Mouse (Mus musculus) lung, embryonic 16.5 days (tissue): ENCODE results near the gene Blnk. TPM values are rescaled to one million over a fixed set of nuclear protein-coding genes. Genes with fewer than 3 reads are reported as not detected.

ENCODE experiments used
- ATAC-seq: fragments of 200-750 bp; cut with Nextera tagmentation; 2 replicates; pipeline ENCODE4 v1.8.0; 2017; ENCODE audit warnings: low read depth, mild to moderate bottlenecking, moderate library complexity
- H3K27ac ChIP-seq: fragments of 300-500 bp; sonication (generic); 2 replicates; pipeline ENCODE4 v1.5.1; 2014; ENCODE audit warnings: mild to moderate bottlenecking, control low read depth, low read length
- H3K27me3 ChIP-seq: fragments of 300-500 bp; sonication (generic); 2 replicates; pipeline ENCODE4 v1.6.1; 2014; ENCODE audit warnings: low read depth, low read length, mixed read lengths; ENCODE audit not compliant: control insufficient read depth, insufficient read depth
- H3K36me3 ChIP-seq: fragments of 300-500 bp; sonication (generic); 2 replicates; pipeline ENCODE4 v1.6.1; 2014; ENCODE audit warnings: low read length; ENCODE audit not compliant: control insufficient read depth, insufficient read depth
- H3K4me1 ChIP-seq: fragments of 300-500 bp; sonication (generic); replicated peaks from 2 replicates; pipeline ENCODE4 v1.6.1; 2014; ENCODE audit warnings: low read length, mixed read lengths; ENCODE audit not compliant: control insufficient read depth, insufficient read depth
- H3K4me2 ChIP-seq: fragments of 300-500 bp; sonication (generic); 2 replicates; pipeline ENCODE4 v1.6.1; 2014; ENCODE audit warnings: low read depth, low read length, control low read depth
- H3K4me3 ChIP-seq: fragments of 300-500 bp; sonication (generic); 2 replicates; pipeline ENCODE4 v1.5.1; 2014; ENCODE audit warnings: mild to moderate bottlenecking, low read length, control low read depth
- H3K9ac ChIP-seq: fragments of 300-500 bp; sonication (generic); 2 replicates; pipeline ENCODE4 v1.6.1; 2014; ENCODE audit warnings: low read length, control low read depth
- H3K9me3 ChIP-seq: fragments of 300-500 bp; sonication (generic); 2 replicates; pipeline ENCODE4 v1.6.1; 2016; ENCODE audit warnings: low read length; ENCODE audit not compliant: control insufficient read depth
- WGBS: fragments of 180-500 bp; shearing (Covaris S2); extraction: QIAGEN DNeasy Blood & Tissue Kit; methylation state at CpG from one replicate; pipeline ENCODE4 v1.1.7; 2014; 5-methylcytosine and 5-hydroxymethylcytosine counted together
- microRNA-seq: library from miRNA; unstranded; fragments of <30 nt; microRNA quantifications from one replicate; pipeline ENCODE4, GENCODE M21; 2016
- polyA plus RNA-seq: library from polyadenylated mRNA; unstranded; fragments of >200 nt; fragmentation: Nextera tagmentation; extraction: Ambion mirVana; gene quantifications from 2 replicates; pipeline ENCODE4 v1.2.1, GENCODE M21; 2015

Blnk gene
- polyA plus RNA-seq, 1 experiment from 2014 or later: 0.64 TPM

- WGBS: 50% methylated on average over 1 of the region's 1 CpGs
- peaks cover 38% of the 10 kb centered on the region for H3K27me3 ChIP-seq
- no peaks in the 10 kb centered on the region for H3K4me1 ChIP-seq
- no peak for ATAC-seq
- H3K27ac ChIP-seq: no peak overlapping the region
- peaks cover 4% of the 10 kb centered on the region for H3K9me3 ChIP-seq
- no peak overlapping the region for H3K9ac ChIP-seq
- no peak overlapping the region for H3K4me2 ChIP-seq
- no peak overlapping the region for H3K4me3 ChIP-seq
- no peaks in the 10 kb centered on the region for H3K36me3 ChIP-seq
Observed at GRCm38 (mm10) chr19:40888887-40889286, 105.4 kb downstream of the Blnk start.

- WGBS: 78% methylated on average over 4 of the region's 4 CpGs
- Histone ChIP-seq H3K9ac (no peak overlapping the region), H3K4me1 (no peaks in the 10 kb centered on the region), H3K4me2 (no peak overlapping the region), H3K9me3 (no peaks in the 10 kb centered on the region), H3K27me3 (peaks cover 26% of the 10 kb centered on the region), H3K36me3 (no peaks in the 10 kb centered on the region), H3K27ac (no peak overlapping the region), H3K4me3 (no peak overlapping the region)
- no peak for ATAC-seq
Observed at GRCm38 (mm10) chr19:40881700-40882099, 112.6 kb downstream of the Blnk start.

Small RNAs within 50 kb of the gene (microRNA-seq; reads per million reads assigned to microRNA genes)
- 0.79 reads per million for gene Mir8092

Other genes with a start within 250 kb of the Blnk start
- gene Cc2d2b, start 245.8 kb downstream of the Blnk start, polyA plus RNA-seq: 0.28 TPM in 1 of 2 replicates, not detected in the other
- gene Ccnj, start 163.3 kb downstream of the Blnk start, polyA plus RNA-seq: 11.7 and 12.5 TPM in 2 replicates
- gene Zfp518a, start 99.8 kb downstream of the Blnk start, polyA plus RNA-seq: 10.3 and 12.9 TPM in 2 replicates
- gene Dntt, start 34.7 kb upstream of the Blnk start, polyA plus RNA-seq: 0.10 TPM in 1 of 2 replicates, not detected in the other
- not detected in 2 replicates for gene Opalin, start 82.6 kb upstream of the Blnk start, polyA plus RNA-seq
- not detected in 2 replicates for gene Tll2, start 212.3 kb upstream of the Blnk start, polyA plus RNA-seq